Mouse (Mus musculus): ENCODE data around the gene Zfand2a.

- TF ChIP-seq CTCF (IDR thresholded peaks at IDR 0.05; ENCODE audit: low read depth) = no peak
- TF ChIP-seq EP300 (IDR thresholded peaks at IDR 0.05; ENCODE audit: low read depth) = no peak
Observed at GRCm38 (mm10) chr5:139490131-139490530, 5.8 kb upstream of the Zfand2a start.
